Mouse (Mus musculus) cerebellum, postnatal 25 days (tissue): ENCODE data around the gene Gtf2f1.

ENCODE experiments used
- DNase-seq, 2 experiments: peaks; one replicate each; pipeline ENCODE4 v3.0.0; 2021; ENCODE audit warnings: mixed read lengths in 2 of 2

Gene Gtf2f1

GRCm38 (mm10) chr17:56973956-56974707 lies 37.0 kb downstream of the Gtf2f1 start:
- DNase-seq = no peak

GRCm38 (mm10) chr17:56970081-56970480 lies 41.0 kb downstream of the Gtf2f1 start:
- no peak for DNase-seq

- DNase-seq = no peak
These were observed 41.8 kb downstream of the Gtf2f1 start for GRCm38 (mm10) chr17:56969321-56969720.

GRCm38 (mm10) chr17:56963646-56964045 lies 47.4 kb downstream of the Gtf2f1 start:
- no peak for DNase-seq

- DNase-seq = no peak
These were observed 48.3 kb downstream of the Gtf2f1 start for GRCm38 (mm10) chr17:56962642-56963405.

GRCm38 (mm10) chr17:56961880-56962279 lies 49.2 kb downstream of the Gtf2f1 start:
- DNase-seq = no peak

- DNase-seq = no peak
These were observed 52.4 kb downstream of the Gtf2f1 start for GRCm38 (mm10) chr17:56958667-56959066.

GRCm38 (mm10) chr17:56957763-56958429 lies 53.2 kb downstream of the Gtf2f1 start:
- DNase-seq = no peak

GRCm38 (mm10) chr17:56954871-56955270 lies 56.2 kb downstream of the Gtf2f1 start:
- no peak for DNase-seq
